Mouse (Mus musculus) MN1 (cell line): ENCODE results near the gene Acp2.

Experiments used
- DNase-seq: peaks from one replicate; pipeline ENCODE4 v3.0.0-alpha.2; 2016; ENCODE audit warnings: low spot score

The Acp2 gene

GRCm38 (mm10) chr2:91256256-91257125 lies 53.8 kb downstream of the Acp2 start:
- peak; percentile 63 for DNase-seq

GRCm38 (mm10) chr2:91257126-91257980 lies 54.7 kb downstream of the Acp2 start:
- peak; percentile 28 for DNase-seq

- DNase-seq, result no peak
Measured at GRCm38 (mm10) chr2:91258054-91258453, 55.4 kb downstream of the Acp2 start.

- DNase-seq, result no peak
Measured at GRCm38 (mm10) chr2:91258830-91259229, 56.1 kb downstream of the Acp2 start.

- no peak for DNase-seq
Measured at GRCm38 (mm10) chr2:91259493-91259892, 56.8 kb downstream of the Acp2 start.
